Mouse (Mus musculus): ENCODE measurements around the gene Chic1.
A peak's percentile ranks its signal among the peaks of the same experiment; 100 is the strongest.

Chic1 gene

DNA sequence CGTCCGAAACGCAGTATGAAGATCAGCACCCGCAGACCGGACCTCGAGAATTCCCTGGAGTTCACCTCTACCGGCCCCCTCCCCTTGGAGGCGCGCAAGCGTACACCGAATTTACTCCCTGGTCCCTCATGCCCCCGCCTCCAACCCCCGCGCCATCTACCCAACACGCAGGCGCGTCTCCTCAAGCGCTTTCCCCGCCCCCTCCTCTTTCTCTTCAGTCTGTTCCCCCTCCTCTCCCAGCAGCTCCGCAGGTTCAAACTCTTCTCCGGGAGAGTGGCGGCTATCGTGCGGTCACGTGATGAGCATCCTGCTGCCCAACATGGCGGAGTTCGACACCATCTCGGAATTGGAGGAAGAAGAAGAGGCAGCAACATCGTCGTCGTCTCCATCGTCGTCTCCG lies at the start of gene Chic1:
Gene Chic1 (plus strand): TSS at position 190 of the 400 bp plus-strand sequence.
- peak; percentile 80 to 88 for DNase-seq

DNA sequence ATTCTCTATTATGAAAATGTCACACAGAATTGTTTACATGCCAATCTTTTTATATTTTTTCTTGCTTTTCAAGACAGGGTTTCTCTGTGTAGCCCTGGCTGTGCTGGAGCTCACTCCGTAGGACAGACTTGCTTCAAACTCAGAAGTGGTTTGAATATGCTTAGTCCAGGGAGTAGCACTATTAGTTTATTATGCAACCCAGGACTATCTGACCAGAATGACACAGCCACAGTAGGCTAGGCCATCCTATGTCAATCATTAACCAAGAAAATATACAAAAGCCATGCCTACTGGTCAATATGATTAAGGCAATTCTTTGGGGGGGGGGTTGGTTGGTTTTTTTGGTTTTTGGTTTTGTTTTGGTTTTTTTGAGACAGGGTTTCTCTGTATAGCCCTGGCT lies 48.0 kb upstream of the Chic1 start:
- DNase-seq = no peak

DNA sequence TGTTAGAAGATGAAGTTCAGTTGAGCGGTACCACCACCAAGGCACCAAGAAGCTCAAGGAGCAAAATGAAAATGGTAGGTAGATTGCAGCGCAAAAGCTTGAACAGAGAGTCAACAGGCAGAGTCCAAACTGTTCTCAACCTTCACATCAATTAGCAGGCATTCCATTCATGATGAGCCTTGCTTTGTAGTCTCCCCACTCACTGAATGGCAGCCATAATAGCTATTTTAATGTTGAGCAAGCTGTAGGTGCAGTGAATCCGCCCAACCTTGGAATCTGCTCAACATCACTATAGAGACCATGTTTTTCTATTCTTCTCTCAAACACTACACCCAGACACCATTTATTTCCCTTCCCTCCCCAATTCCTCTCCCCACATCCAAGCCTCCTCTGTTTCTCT lies 44.6 kb upstream of the Chic1 start:
- no peak for DNase-seq

DNA sequence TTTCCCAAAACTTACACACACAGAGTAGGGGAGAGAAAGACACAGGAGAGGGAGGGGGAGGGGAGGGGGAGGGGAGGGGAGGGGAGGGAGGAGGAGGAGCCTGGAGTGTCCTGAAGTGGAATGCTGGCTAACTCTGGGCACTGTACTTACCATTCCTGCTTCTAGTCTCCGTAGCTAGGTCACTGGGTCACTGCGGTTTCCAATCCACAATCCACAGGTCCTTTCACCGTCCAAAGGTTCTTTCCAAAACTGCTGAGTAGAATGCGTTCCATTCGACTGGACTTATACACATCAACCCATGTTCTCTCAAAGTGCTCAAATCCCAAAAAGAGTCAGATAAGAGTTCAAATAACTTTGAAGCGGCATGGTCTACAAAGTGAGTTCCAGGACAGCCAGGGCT lies 42.1 kb upstream of the Chic1 start:
- DNase-seq = no peak

DNA sequence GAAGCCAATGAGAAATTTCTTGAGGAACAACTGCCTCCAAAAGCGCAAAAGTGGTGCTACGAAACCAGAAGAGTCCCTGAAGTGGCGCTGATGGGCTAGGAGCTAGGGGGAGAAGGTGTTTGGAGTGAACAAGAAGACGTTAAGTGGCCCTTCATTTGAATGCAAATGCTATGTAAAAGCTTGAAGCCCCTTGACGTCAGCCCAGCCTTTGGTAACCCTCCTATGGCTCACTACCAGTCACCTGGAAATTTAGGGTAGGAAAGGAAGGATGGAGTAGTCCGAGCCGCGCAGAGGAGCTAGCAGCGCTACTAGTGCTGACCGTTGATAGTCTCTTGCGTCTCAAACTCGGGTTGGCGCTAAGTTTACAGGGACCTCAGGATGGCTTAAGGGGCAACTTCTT lies 35.1 kb upstream of the Chic1 start, which contains the start of gene Cdx4:
Gene Cdx4 (plus strand): TSS at position 253 of the 400 bp plus-strand sequence.
- DNase-seq = no peak

DNA sequence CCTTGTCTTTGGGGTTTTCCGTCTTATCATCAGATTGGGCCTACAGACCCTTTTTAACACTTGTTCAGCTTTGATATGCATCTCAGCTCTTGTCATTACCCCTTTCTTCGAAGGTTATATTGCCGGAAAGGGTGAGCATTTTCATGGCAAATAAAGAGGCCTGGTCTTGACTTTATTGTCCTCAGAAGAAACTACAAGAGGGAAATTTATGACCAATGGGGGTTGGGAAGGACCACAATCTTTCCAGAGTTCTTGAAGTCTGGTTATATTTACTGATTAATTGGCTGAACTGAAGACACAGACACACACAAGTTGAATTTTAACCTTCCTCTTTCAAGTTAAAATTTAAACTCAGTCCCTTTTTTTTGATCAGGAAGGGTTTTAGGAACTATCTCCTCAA lies 30.4 kb upstream of the Chic1 start:
- DNase-seq = no peak

DNA sequence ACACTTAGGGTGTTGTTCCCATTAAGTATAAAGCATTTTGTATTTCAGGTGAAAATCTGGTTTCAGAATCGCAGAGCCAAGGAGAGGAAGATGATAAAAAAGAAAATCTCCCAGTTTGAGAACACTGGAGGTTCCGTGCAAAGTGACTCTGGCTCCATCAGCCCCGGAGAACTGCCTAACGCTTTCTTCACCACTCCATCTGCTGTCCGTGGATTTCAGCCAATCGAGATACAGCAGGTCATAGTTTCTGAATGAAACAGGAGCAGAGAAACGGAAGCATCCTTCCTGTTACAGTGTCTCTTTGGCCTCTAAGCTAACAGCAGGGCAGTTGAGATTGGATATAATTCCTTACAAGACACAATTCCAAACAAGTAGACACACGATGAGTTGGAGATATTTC lies 26.9 kb upstream of the Chic1 start:
- DNase-seq = peak; percentile 24 to 57

DNA sequence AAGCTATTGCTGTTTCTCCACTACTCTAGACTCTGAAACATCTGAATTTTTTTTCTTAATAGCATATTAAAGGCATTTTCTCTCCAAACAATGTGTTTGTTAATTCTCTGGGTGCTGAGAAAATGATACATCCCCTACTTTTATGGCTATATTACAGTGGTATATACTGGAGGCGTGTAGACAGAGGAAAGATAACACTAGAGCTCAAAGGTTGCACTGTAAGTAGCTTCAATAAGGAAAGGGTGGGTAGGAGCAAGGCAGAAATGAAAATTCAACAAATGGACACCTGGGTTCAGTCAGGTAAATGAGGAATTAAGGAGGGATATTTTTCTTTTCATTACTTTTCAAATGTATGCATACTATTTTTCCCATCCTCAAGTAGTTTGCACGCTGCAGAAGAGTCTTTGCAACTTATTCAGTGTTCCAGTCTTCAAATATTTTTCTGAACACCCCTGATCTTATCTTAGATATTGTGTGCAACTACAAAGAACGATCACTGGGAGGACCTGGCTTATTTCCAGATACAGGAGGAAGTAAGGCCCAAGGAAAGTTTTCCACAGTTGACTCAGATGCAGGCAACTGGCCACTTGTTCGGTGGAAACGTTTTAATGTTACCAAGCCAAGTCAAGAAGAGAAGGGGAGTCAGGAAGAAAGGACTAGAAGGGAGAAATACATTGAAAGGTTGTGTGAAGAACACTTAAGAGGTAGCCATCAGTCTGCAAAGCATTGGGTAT lies 25.0 kb upstream of the Chic1 start:
- no peak for DNase-seq

DNA sequence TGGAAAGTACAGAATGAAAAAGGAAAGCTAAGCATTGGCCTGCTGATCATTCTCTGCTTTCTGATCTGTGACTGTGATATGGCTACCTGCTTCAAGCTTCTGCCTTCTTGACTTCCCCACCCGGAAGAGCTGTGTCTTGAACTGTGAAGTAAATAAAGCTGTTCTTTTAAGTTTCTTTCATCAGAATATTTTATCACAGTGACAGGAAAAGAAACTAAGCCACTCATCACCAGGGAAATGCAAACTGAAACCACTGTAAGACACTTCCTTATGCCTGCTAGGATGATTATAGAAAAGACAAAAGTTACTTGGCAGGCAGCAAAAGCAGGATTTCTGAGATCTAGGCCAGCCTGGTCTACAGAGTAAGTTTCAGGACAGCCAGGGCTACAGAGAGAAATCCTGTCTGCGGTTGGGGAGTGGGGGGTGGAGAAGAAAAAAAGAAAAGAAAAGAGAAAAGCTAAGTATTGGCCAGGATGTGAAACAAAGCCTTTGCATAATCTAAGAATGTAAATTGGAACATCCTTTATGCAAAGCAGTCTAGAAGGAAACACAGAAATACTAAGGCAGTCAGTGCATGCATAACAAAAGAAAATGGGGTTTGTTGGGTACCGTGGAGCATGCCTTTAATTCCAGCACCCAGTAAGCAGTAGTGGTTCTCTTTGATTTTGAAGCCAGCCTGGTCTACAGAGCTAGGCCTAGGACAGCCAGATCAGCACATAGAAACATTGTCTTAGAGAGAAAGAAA lies 14.7 kb upstream of the Chic1 start:
- DNase-seq = no peak

DNA sequence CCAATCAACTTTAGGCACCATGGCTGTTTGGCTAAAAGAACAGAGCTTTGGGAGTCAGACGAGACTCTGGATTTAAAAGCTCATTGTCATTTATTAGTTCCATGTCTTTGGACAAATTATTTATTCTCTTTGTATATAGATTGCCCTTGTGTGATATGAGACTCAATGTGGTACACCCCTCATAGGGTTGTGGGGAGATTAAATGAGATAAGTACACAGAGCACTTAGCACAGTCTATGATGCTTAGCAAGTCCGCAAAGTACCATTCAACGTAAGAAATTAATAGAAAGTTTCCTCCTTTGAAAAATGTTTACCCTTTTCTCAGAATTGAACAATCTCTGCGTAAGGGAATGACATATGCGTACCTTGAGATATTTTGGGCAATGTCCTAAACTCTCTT lies 492 bp upstream of the Chic1 start:
- no peak for DNase-seq

DNA sequence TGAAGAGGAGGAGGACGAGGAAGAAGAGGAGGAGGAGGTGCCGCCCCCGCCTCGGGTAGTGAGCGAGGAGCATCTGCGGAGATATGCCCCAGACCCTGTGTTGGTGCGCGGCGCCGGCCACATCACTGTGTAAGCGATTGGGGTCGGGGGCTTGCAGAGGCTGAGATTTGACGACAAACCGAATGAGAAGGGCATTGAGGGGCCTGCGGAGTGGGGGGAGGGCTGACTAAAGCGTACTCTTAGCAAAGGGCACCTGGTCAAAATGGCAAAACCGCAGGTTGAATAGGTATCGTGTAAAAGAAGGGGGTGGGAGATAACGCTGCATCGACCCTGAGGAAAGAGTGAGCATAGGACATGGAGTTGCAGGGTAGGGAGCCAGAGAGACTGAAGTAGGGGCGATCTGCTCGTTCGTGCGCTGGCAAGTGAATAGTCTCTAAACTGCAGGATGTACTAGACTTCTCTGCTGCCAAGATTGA lies 523 bp downstream of the Chic1 start:
- DNase-seq = peak; percentile 36 to 46

DNA sequence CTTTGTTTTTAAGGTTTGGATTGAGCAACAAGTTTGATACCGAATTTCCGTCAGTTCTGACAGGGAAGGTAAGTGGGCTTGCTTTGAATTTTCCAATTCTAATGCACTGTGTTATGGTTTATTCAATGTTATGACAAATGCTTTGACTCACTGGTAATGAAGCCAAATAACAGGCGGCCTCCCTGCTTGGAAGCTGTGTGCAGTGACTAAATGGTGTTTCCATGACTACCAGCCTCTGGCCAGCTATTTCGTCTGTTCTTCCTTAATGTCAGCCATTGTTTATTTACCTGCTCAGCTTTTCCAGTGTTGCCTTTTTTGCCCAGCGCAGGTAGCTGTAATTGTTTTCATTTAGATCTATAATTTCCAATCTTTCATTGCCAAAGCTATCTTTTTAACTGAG lies 9.9 kb downstream of the Chic1 start:
- DNase-seq = no peak

DNA sequence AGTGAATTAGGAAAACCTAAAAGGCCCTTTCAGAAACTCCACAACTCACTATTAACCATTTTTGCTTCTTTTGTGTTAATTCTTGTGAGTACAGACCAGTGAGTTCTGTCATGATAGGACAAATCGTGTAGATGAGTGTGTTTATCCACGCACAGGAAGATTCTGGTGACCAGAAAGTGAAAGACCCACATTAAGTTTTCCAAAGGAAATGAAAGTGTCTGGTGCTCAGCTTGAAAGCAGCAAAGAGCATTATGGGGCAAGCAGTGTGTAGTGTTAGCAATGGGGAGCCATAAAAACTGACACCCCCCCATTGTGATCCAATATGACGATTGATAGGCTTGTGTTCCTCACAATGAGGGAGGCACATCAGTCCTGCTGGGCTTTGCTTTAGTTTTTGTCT lies 12.4 kb downstream of the Chic1 start:
- no peak for DNase-seq

DNA sequence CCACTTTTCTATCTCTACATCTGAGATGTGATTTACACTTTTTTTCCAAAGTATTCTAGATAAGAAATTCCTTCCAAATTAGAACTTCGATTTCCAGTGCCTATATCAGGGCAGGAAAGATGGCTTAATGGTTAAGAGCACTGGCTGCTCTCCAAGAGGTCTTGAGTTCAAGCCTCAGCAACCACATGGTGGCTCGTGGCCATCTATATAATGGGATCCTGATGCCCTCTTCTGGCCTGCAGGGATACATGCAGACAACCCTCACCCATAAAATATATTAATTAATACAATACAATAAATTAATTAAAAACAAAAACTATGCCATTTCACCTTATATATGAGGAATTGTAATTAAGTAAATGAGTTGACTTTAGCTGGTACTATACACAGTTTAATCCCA lies 14.9 kb downstream of the Chic1 start:
- peak in 1 of 2 experiments; percentile 16 for DNase-seq

DNA sequence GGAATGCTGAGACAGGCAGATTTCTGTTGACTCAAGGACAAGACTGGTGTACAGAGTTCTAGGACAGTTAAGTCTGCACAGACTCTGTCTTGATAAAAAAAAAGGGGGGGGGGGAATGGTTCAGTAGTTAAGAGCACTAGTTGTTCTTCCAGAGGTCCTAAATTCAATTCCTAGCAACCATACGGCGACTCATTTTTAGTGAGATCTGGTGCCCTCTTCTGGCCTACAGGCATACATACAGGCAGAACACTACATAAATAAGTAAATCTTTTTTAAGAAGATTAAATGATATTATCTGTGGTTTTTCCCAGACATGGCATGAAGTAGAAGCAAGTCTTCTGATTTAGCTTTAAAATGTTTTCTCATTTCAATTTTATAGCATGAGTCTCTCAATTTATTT lies 15.4 kb downstream of the Chic1 start:
- peak in 1 of 2 experiments; percentile 11 for DNase-seq

DNA sequence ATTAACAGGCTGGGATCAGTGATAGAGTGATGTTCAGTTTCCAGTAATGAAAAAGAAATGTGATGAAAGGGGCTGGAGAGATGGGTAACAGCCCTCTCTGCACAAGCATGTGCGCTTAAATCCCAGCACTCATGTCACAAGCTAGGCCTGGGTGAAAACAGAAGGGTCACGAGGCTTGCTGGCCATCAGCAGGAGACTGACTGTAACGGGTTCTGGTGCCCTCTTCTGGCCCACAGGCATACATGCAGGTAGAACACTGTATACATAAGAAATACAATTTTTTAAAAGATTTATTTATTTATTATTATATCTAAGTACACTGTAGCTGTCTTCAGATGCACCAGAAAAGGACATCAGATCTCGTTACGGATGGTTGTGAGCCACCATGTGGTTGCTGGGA lies 18.0 kb downstream of the Chic1 start:
- DNase-seq = peak in 1 of 2 experiments; percentile 53

DNA sequence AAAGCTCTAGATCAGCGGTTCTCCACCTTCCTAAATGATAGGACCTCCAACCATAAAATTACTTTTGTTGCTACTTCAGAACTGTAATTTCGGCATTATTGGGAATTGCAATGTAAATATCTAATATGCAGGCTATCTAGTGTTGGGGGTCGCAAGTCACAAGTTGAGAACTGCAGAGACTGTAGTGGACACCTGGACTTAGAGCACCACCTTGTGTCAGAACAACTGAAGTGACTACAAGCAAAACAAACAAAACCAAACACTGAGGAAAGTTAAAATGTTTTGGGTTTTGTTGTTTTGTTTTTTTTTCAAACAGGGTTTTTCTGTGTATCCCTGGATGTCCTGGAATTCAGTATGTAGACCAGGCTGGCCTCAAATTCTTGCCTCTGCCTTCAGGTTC lies 28.3 kb downstream of the Chic1 start:
- DNase-seq = no peak

DNA sequence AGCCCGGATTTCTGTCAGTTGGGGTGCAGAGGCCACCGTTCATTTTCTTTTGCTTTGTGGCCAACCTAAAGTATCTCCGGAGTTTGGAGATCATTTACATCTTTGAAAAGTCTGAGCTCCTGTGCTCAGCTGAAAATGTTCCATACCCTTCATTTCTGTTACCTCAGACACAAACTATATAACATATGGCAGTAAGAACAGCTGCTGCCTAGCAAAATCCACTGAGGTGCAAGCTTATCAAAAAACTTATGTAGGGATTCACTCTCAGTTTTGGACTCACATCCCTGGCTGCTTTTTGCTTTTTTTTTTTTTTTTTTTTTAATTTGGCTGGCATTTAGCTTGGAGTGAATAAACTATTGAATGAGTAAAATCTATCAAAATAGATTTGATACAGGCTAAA lies 31.9 kb downstream of the Chic1 start:
- no peak for DNase-seq

DNA sequence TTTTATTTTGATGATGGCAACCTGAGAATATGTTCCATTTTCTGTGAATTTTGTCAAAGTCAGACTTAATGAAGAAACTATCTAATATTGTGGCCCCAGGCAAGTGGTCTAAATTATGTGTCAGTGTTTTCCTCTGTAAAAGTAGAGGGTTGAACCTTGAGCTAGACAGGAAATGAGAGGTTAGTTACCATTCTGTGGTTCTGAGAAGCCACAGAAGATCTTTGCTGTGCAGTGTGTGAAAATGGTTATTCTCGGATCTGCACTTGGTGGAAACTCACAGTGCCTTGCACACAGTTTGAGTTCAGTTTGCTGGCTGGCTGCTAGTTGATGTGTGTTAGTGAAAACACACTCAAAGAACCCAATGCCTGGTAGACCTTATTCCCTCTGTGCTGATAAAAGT lies 37.6 kb downstream of the Chic1 start:
- no peak for DNase-seq

DNA sequence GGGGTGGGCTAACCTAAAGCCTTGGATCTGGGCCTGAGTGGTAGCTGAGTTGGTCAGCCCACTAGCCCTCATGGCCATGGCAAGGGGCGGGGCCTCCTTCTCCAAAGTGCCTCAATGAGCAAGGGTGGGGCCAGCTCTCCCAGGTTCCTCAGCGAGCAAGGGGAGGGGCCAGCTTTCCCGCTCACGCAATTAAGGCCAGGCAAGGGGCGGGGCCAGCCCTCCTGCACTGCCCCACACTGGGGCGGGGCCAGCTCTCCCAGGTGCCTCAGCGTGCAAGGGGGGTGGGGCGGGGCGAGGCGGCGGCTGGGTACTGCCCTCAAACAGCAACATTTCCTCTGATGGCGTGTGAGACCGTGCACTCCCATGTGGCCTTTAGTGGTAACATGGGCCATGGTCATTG lies 48.7 kb downstream of the Chic1 start:
- DNase-seq = no peak

DNA sequence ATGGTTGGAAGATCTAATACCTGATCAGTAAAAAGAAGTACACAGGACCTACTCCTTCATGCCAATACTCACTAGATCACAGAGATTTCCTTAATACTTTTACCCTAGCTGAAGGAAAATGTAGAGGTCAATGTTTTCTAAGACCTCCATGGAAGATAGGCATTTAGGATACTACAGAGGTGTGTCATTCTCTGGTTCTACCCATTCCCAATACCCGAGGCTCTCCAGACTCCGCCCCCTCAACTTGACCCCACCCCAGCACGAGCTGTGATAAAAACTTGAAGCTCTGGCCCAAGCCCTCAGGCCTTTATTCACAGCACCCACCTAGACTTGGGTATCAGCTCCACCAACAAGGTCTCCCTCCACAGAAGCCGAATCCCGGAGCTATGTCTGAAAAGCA lies 57.9 kb downstream of the Chic1 start, which contains the start of gene Tsx:
Gene Tsx (plus strand): TSS at position 301 of the 400 bp plus-strand sequence.
- DNase-seq = no peak

DNA sequence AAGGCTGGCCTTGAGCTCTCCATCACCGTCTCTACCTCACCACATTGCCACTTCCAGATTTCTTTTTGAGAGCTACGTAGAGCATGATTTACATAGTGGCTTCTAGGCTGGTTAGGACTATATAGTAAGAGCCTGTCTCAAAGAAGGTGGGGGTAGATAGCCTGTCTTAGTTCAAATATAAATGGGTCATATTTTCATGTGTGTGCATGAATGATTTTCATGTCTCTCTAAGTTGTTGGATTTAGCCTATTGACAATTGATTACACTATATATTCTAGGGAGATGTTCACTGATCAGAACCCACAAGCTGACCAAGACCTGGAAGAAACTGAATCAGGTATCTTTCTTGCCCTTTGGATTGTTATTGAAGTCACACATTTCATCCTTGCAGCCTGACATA lies 65.4 kb downstream of the Chic1 start, which contains the start of gene Gm26992:
Gene Gm26992 (plus strand): TSS at position 301 of the 400 bp plus-strand sequence.
- DNase-seq = no peak

DNA sequence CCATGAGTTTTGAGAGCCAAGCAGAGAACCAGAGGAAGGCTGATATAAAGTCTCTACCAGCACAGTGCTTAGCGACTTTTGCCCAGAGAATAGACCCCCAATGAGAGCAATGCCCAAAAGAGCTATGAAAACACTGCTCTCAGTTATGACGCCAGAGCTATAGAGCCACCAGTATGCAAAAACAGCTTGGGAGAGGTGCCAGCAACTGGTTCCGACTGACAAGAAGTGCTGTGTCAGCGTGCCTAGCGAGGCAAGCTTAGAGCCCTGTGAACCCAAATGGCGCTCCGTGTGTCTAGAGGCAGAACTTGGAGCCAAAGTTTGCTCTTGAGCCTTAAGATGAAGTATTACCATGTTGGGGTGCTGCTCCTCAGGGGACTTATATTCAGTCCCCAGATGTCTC lies 71.4 kb downstream of the Chic1 start:
- no peak for DNase-seq

DNA sequence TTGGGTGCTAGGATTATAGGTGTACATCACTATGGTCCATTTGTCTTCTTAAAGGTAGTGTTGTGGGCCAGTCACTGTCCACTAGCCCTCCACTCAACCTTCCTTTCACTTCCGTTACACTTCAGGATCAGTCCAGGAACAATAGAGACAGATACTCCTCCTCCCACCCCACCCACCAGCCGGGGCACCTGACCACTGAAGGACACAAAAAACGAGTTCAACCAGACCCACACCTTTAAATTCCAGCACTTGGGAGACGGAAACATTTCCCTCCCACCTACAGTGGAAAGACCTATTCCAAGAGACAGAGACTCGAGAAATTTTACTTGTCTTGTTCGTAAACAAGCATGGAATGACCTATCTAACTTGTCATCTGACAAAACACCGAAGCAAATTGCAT lies 76.0 kb downstream of the Chic1 start:
- DNase-seq = no peak
